Mouse (Mus musculus): Measurements from ENCODE around the gene Nedd9.
"Not testable (repeated sequence)": the region's sequence is repeated elsewhere in the genome, so short reads cannot be mapped to it uniquely, and the experiment has no call there.

Gene Nedd9

DNA sequence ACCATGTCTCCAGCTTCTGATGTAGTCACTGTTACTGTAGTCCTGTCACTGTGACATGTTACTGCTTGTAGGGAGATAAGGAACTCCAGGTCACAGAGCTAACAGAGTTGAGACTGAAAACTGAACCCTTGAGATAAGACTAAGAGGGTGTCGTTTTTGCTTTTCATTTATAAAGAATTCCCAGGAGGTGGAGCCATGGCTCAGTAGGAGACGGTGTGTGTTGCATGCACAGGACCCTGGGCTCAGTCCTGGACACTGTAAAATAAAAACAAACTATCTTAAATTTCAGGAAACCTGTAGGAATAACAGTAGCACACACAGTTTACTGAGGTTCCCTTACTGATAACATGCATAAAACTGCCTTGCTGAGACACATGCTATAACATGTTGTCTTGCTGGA is 188.6 kb downstream of the Nedd9 start:
- DNase-seq (ENCODE audit: low spot score): no peak

DNA sequence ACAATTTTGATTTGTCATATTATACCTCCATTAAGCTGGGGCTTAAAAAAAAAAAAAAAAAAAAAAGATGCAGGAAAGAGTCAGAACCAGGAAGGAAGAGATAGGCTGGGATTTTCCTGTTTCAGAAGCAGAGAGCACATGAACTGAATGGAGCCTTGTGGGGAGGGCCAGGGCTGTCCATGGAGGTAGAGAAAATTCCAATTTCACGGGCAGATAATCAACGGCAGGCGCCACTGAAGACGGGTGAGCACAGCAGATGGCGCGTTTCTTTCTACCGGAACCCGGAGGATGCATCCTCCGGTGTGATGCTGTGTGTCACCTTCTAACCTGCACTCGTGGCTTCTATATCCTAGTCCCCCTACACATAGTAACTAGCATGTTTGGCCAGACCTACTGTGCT is 190.8 kb downstream of the Nedd9 start:
- no peak for DNase-seq (ENCODE audit: low spot score)

DNA sequence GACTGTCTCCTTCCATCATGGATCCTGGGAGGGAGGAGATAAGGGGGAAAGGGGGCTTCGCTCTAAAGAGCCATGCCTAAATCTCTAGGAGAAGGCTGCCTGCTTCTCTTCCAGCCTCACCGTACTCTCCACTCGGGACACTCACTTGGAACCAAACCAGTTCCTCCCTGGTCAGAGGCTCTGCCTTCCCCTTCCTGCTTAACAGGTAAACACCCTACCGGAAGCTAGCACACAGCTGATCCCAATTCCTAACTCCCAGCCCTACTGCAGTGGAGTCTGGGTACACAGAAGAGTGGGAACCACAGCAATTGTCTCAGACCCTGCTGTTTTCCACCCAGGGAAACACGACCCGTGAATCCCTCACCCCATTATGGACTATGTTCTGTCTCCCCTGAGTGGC is 191.3 kb downstream of the Nedd9 start:
- no peak for DNase-seq (ENCODE audit: low spot score)

DNA sequence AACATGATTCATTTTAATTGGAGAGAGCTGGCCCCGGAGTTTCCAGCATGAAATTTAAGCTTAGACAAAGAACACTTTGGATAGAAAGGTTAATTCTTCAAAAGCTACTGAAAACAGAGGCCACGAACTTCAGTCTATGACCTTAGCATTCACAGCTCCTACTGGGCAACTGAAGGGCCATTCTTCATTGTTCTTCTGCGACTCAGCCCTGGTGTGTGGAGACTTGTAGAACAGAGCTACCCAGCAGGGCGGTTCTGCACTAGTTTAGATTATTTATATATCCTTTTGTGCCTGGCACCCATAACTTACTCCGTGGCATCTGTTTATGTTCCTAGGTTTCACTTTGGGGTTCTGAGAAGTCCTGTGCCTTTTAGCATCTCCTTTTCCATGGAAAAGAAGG is 193.6 kb downstream of the Nedd9 start:
- no peak for DNase-seq (ENCODE audit: low spot score)

DNA sequence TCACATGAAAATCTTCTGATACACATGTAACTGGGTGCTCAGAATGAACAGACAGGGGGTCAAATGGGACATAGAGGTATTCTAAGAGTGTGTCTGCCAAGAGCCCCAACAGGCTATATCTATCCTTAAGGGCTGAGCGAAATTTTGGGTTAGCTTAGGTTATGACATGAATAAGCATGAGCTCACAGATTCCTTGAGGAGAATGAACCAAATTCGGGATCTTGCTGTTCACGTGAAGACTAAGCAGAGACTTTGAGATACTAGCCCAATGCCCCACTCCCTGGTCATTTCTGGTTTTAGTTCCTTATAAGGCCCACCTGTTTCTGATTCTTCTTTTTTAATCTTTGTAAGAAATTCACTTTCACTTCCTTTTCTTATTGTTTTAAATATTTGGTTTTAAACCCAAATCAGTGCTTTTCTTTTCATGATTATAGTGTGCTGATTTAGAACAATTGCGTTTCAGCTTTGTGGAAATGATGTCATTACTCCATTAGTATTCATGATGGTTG is 195.6 kb downstream of the Nedd9 start:
- no peak for DNase-seq (ENCODE audit: low spot score)

DNA sequence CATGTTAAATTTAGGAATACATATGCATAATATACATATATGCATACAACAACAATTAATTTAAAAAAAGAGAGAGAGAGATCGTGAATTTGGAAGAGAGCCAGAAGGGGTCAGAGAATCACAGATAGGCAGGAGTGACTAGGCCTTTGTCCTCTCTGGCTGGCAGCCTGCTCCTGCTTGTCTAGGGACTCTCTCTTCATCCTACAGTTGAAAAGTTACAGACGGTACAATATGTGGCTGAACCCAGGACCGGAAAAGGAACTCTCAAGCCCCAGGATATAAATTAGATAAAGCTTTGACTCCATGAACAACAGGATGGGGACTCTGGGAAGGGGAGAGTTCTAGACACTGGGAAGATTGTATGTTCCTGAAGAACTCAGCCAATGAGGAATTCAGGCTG is 200.9 kb downstream of the Nedd9 start:
- no peak for DNase-seq (ENCODE audit: low spot score)

DNA sequence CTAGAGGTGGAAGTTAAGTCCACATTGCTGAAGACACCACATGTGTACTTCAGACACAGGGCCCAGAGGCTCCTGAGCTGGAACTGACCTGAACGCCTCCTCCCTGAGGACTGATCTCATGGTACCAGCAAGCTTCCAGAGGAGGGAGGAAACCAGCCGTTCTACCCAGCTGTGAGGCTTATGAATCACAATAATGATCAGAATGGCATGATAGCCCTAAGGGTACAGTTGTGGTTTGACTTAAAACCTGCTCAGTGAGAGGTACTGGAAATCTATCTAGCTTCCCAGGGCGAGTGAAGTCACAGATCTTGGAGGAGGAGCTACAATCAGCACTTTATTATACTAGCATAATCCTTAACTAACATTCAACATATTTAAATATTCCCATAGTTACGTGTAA is 201.7 kb downstream of the Nedd9 start:
- no peak for DNase-seq (ENCODE audit: low spot score)

DNA sequence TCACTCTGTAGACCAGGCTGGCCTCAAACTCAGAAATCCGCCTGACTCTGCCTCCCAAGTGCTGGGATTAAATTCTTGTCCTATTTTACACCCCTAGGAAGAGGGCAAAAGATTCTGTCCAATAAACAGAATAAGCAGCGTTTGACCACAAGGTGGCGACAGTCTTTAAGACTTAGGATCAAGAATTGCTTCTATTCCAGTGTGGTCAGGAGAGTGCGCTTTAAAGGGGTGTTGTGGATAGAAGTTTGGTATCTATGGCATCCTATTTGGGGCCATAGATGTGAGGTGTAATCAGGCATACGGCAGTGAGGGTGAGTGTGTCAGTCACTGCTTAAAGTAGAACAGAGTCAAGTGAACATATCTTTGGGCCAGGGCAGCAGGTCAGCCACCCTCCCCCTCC is 203.9 kb downstream of the Nedd9 start:
- peak; percentile 85 for DNase-seq (ENCODE audit: low spot score)

DNA sequence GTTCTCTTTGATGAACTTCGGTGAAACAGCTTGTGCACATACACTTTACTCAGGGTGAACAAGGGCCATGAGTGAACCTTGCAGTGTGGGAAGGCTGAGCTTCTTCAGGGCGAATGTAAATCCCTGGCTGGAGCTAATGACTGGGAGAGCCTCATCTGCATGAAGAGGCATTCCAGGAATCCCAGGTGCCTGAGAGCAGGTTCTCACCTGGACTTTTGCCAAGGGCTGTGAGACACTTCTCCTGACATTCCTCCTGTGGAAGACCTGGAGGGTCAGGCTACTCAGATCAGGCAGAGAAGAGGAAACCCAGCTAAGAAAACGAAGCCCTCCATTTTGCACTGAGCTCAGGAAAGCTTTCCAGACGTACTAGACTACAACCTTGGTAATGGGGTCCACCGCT is 206.5 kb downstream of the Nedd9 start:
- DNase-seq (ENCODE audit: low spot score): no peak

DNA sequence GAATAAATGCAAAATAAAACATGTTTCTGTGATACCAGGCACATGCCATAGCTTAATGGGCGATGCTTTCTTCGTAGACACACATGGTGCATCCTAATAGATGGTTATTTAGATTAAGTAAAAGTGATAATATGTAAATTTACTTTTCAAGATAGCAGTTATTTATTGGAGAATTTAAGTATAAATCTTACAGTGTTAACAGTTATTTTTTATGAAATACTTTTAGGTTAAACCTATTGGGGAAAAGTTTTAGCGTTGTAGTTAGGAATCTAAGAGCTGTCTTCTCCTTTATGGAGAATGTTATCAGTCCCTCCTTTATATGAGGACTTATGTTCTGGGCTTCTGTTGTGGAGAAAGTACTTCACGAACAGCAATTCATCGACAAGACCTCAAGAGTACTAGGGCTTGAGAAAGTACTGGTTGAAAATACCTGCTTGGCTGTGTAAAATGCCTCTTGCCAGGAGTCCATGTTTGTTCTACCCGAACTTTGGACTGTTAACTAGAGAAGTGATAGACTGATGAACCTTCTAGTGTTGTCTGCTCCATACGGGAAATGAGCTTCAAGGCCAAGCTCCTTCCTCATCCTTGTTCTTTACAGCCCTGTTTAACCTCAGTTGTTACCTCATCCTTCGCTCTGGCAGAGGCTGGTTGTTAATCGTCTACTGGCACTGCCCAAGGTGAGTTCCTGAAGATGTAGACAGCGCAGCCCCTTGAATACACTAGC is 213.1 kb downstream of the Nedd9 start, which contains the start of gene Gm17364:
TSS of gene Gm17364 (minus strand) at position 51 of the 724 bp plus-strand sequence.
- no peak for DNase-seq (ENCODE audit: low spot score)

DNA sequence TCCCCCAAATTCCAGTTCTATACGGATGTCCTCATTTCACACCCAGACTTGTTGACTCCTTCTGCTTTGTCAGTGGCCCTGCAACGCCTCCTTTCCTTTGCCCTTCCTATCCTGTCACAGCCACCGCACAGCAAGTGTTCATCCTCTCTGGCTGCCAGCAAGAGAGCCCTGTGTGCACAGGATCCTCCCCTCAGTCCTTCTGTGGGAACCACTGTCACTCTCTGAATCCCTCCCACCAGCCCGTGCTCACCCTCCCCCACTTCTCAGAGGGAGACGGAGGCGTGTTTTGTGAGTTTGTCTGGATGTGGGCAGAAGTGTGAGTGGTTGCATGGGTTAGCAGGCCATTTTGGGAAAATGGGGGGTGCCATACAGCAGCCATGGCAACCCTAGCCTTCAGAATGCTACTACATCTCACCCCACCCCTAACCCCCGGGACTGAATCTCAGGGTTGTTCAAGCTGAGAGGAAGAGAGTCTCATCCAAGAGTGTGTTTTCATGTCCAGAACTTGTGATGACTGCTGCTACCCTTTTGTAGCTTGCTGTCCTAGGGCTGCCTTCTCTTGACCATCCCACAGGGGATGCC is 219.2 kb downstream of the Nedd9 start:
- DNase-seq (ENCODE audit: low spot score): no peak

DNA sequence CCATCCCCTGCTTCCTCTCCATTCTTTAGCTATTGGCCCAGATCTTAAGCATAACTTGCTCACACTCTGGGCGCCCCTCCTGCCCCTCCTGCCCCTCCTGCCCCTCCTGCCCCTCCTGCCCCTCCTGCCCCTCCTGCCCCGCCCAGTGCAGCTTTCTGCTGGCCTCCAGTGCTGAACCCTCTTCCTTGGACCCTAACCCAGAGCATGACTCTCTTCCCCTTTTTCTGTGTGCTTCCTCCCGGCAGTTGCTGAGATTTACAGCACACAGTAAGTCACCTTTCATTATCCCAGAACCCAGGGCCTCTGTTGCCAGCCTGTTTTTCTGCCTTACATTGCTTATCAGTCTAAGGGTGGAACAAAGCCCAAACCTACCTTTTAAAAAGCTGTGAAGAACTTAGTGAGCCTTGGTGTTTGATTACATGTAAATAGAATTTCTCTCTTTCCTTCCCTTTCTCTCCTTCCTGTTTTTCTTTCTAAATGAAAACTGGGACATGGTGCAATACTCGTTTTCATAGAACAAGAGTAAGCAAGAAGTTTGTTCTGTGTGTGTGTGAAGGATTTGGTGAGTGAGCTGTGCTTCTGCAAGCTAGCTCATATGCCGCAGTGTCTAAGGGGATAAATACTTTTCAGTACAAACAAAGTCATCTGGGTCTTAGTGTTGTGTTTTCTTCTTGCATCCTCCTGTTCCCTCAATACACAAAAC is 223.7 kb downstream of the Nedd9 start:
- no peak for DNase-seq (ENCODE audit: low spot score)

DNA sequence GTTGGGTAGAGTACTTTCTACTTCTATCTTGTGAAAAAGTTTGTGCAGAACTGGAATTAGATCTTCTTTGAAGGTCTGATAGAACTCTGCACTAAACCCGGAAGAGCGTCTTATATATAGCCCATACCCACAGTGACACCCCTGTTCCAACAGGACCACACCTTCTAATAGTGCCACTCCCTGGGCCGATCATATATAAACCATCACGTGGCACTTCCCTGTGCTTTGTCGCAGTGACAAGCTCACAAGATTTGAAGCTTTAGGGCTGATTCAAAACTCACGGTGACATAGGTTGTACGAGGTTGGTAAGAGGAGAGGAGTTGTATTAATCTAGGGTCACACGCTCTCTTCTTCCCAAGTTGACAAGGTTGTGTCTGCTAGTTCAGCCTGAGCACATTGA is 225.5 kb downstream of the Nedd9 start:
- not testable (repeated sequence) for DNase-seq (ENCODE audit: low spot score)
